Mouse (Mus musculus): ENCODE data around the gene Mybbp1a.

- peak; percentile 68 for TF ChIP-seq CTCF (IDR thresholded peaks at IDR 0.05; ENCODE audit: low read depth)
- TF ChIP-seq EP300 (optimal IDR thresholded peaks at IDR 0.05) = no peak
Observed at GRCm38 (mm10) chr11:72489881-72490301, 48.7 kb downstream of the Mybbp1a start, which contains the start of gene Spns2.

Measured in stomach, postnatal 0 days (tissue).